Comparison of ENCODE assay signal across 27 mouse cellular contexts in the genomic region with DNA sequence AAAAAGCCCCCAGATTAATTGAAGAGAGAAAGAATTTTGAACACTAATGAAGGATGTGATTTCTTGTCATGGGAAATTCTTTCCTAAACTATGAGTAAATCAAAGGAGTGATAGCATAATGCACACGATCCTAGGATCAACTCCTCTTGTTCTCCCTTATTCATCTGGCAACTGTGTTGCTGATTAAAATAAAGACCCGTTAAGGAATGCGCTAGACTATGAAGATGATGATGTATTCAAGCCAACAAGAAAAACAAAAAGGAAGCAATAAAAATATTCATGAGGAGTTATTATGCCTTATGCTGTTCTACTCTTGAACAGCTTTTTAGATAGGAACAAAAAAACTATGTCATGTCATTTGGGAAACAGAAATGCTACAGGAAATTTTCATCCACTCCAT.
"Had no signal": no experiment of that assay in that cellular context is flagged by ENCODE, and none has a peak within 500 bp of the region (broad histone marks: within the 10 kb centered on the region; RNA-seq: fewer than 3 reads in every experiment).

No protein-coding gene starts in this region.

- ATAC-seq: hindbrain, postnatal 0 days; intestine, embryonic 16.5 days; liver, embryonic 12.5 days had no signal

- H3K4me2 ChIP-seq: heart, embryonic 11.5 days; heart, embryonic 13.5 days; heart, embryonic 15.5 days; hindbrain, embryonic 13.5 days; hindbrain, embryonic 15.5 days; kidney, embryonic 15.5 days; limb, embryonic 13.5 days; limb, embryonic 15.5 days; liver, embryonic 12.5 days had no signal

- H3K4me1 ChIP-seq: heart, embryonic 13.5 days; heart, embryonic 15.5 days; hindbrain, embryonic 13.5 days; hindbrain, embryonic 15.5 days; kidney, embryonic 15.5 days; limb, embryonic 13.5 days; limb, embryonic 15.5 days; liver, embryonic 12.5 days had no signal

- H3K9ac ChIP-seq: heart, embryonic 13.5 days; heart, embryonic 15.5 days; hindbrain, embryonic 13.5 days; hindbrain, embryonic 15.5 days; kidney, embryonic 15.5 days; limb, embryonic 13.5 days; limb, embryonic 15.5 days; liver, embryonic 12.5 days; liver, embryonic 14.5 days had no signal

- H3K36me3 ChIP-seq: heart, embryonic 13.5 days; heart, embryonic 15.5 days; hindbrain, embryonic 13.5 days; hindbrain, embryonic 15.5 days; kidney, embryonic 15.5 days; limb, embryonic 13.5 days; limb, embryonic 15.5 days; liver, embryonic 12.5 days had no signal

- DNase-seq: gastrocnemius, postnatal 14 days; gastrocnemius, postnatal 36 days; heart, adult 11 months; heart, adult 2 months; heart, postnatal 14 days; heart, postnatal 36 days; kidney, adult 11 months; kidney, adult 2 months; kidney, adult 9 months; kidney, postnatal 14 days; kidney, postnatal 36 days; layer of hippocampus, adult 9-11 months; layer of hippocampus, postnatal 36 days; left cerebral cortex, postnatal 4 days had no signal

- H3K9me3 ChIP-seq: heart, embryonic 13.5 days; heart, embryonic 15.5 days; hindbrain, embryonic 13.5 days; hindbrain, embryonic 15.5 days; kidney, embryonic 15.5 days; limb, embryonic 13.5 days; limb, embryonic 15.5 days; liver, embryonic 12.5 days had no signal

- H3K4me3 ChIP-seq: heart, adult 2 months; heart, embryonic 13.5 days; heart, embryonic 15.5 days; hindbrain, embryonic 13.5 days; hindbrain, embryonic 15.5 days; kidney, embryonic 15.5 days; limb, embryonic 13.5 days; limb, embryonic 15.5 days; liver, embryonic 12.5 days had no signal

- H3K27me3 ChIP-seq: heart, embryonic 13.5 days; heart, embryonic 15.5 days; hindbrain, embryonic 13.5 days; hindbrain, embryonic 15.5 days; kidney, embryonic 15.5 days; limb, embryonic 13.5 days; limb, embryonic 15.5 days; liver, embryonic 12.5 days had no signal

- H3K27ac ChIP-seq: heart, adult 2 months; heart, embryonic 13.5 days; heart, embryonic 15.5 days; hindbrain, embryonic 13.5 days; hindbrain, embryonic 15.5 days; hindbrain, postnatal 0 days; kidney, embryonic 15.5 days; kidney, postnatal 0 days; limb, embryonic 13.5 days; limb, embryonic 15.5 days; liver, embryonic 12.5 days; liver, embryonic 14.5 days had no signal
